Mouse (Mus musculus) liver, embryonic 15.5 days (tissue): ENCODE measurements around the gene Kif14. TPM values are rescaled to one million over a fixed set of nuclear protein-coding genes. Genes with fewer than 3 reads are reported as not detected.
"Not testable (repeated sequence)": the region's sequence is repeated elsewhere in the genome, so short reads cannot be mapped to it uniquely, and the experiment has no call there.

ENCODE experiments used
- ATAC-seq: fragments of 200-750 bp; cut with Nextera tagmentation; 2 replicates; pipeline ENCODE4 v1.8.0; 2017; ENCODE audit warnings: moderate number of reproducible peaks, mild to moderate bottlenecking, moderate library complexity; ENCODE audit not compliant: insufficient read depth
- H3K27ac ChIP-seq: fragments of 300-500 bp; sonication (generic); replicated peaks from 2 replicates; pipeline ENCODE4 v1.5.1; 2015; ENCODE audit warnings: mild to moderate bottlenecking, inconsistent platforms
- H3K27me3 ChIP-seq: fragments of 300-500 bp; sonication (generic); 2 replicates; pipeline ENCODE4 v1.6.1; 2015; ENCODE audit warnings: mild to moderate bottlenecking, inconsistent platforms
- H3K36me3 ChIP-seq: fragments of 300-500 bp; sonication (generic); replicated peaks from 2 replicates; pipeline ENCODE4 v1.6.1; 2015; ENCODE audit warnings: moderate library complexity, mild to moderate bottlenecking, inconsistent platforms
- H3K4me1 ChIP-seq: fragments of 300-500 bp; sonication (generic); replicated peaks from 2 replicates; pipeline ENCODE4 v1.6.1; 2015; ENCODE audit warnings: inconsistent platforms
- H3K4me2 ChIP-seq: fragments of 300-500 bp; sonication (generic); 2 replicates; pipeline ENCODE4 v1.6.1; 2015; ENCODE audit warnings: moderate library complexity, mild to moderate bottlenecking, inconsistent platforms
- H3K4me3 ChIP-seq: fragments of 300-500 bp; sonication (generic); replicated peaks from 2 replicates; pipeline ENCODE4 v1.5.1; 2015; ENCODE audit warnings: mild to moderate bottlenecking, inconsistent platforms
- H3K9ac ChIP-seq: fragments of 300-500 bp; sonication (generic); 2 replicates; pipeline ENCODE4 v1.6.1; 2015; ENCODE audit warnings: moderate library complexity, mild to moderate bottlenecking, inconsistent platforms
- H3K9me3 ChIP-seq: fragments of 300-500 bp; sonication (generic); replicated peaks from 2 replicates; pipeline ENCODE4 v1.6.1; 2016; ENCODE audit warnings: inconsistent platforms
- WGBS: fragments of 180-500 bp; shearing (Covaris S2); methylation state at CpG from one replicate; pipeline ENCODE4 v1.1.7; 2015; ENCODE audit warnings: mixed read lengths; ENCODE audit not compliant: insufficient replicate concordance; 5-methylcytosine and 5-hydroxymethylcytosine counted together
- polyA plus RNA-seq: library from polyadenylated mRNA; unstranded; fragments of >200 nt; fragmentation: Nextera tagmentation; extraction: Ambion mirVana; gene quantifications from 2 replicates; pipeline ENCODE4 v1.2.1, GENCODE M21; 2015

Gene Kif14
- polyA plus RNA-seq, 1 experiment from 2014 or later, result 6.4 TPM

GRCm38 (mm10) chr1:136491681-136492080, 25.5 kb downstream of the Kif14 start:
- ATAC-seq, result no peak
- WGBS, result 74% methylated on average over 5 of the region's 5 CpGs
- H3K36me3 ChIP-seq, result peaks cover 95% of the 10 kb centered on the region

DNA sequence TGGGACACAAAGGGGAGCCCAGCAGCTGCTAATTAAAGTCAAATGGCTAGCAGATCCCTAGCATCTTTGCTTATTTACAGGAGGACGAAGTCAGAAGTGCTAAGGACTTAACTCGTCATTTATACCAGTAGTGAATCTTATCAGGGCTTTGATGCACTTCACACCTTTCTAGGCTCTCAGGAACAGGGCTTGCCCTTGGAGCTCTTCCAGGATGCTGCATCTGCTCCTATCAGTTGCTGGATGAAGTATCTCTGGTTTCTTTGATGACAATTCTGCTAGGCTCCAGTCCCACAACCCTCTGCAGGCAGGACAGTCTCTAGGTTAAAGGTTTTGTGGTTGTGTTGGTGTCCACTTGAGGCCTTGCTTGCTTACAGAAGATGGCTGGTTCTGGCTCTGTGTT, 26.1 kb downstream of the Kif14 start:
- Histone ChIP-seq H3K4me2 (no peak overlapping the region), H3K9ac (no peak overlapping the region), H3K4me1 (no peaks in the 10 kb centered on the region), H3K9me3 (no peaks in the 10 kb centered on the region), H3K36me3 (peaks cover 95% of the 10 kb centered on the region), H3K27ac (no peak overlapping the region), H3K4me3 (no peak overlapping the region), H3K27me3 (no peaks in the 10 kb centered on the region)
- 81% methylated on average over 2 of the region's 2 CpGs for WGBS
- no peak for ATAC-seq

More at GRCm38 (mm10) chr1:136491681-136492080, 25.5 kb downstream of the Kif14 start:
- no peak overlapping the region for H3K4me2 ChIP-seq
- no peak overlapping the region for H3K4me3 ChIP-seq
- no peaks in the 10 kb centered on the region for H3K9me3 ChIP-seq
- no peaks in the 10 kb centered on the region for H3K4me1 ChIP-seq
- no peaks in the 10 kb centered on the region for H3K27me3 ChIP-seq
- no peak overlapping the region for H3K27ac ChIP-seq
- H3K9ac ChIP-seq, result no peak overlapping the region

DNA sequence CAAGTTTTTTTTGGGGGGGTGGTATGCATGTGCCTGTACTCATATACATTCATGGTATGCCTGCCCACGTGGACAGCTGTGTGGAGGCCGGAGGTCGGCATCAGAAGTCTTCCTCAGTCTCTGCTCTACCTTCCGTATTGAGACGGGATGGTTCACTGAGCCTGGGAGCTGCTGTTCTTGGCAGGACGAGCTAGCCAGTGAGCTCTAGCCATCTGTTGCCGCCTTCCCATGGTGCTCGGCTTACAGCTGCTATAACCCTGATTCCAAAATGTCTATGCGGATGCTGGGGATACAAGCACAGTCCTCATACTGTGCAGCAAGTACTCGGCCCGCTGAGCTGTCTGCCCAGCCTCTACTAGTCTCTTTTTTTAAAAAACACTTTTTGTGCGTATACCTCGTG, 33.2 kb downstream of the Kif14 start:
- no peak for ATAC-seq
- Histone ChIP-seq H3K4me3 (no peak overlapping the region), H3K9me3 (no peaks in the 10 kb centered on the region), H3K4me1 (no peaks in the 10 kb centered on the region), H3K4me2 (no peak overlapping the region), H3K36me3 (peaks cover 80% of the 10 kb centered on the region), H3K9ac (no peak overlapping the region), H3K27me3 (no peaks in the 10 kb centered on the region), H3K27ac (no peak overlapping the region)
- WGBS, result 89% methylated on average over 13 of the region's 13 CpGs

GRCm38 (mm10) chr1:136502936-136503335, 36.8 kb downstream of the Kif14 start:
- Histone ChIP-seq H3K4me2 (no peak overlapping the region), H3K27me3 (no peaks in the 10 kb centered on the region), H3K9me3 (no peaks in the 10 kb centered on the region), H3K36me3 (peaks cover 78% of the 10 kb centered on the region), H3K9ac (no peak overlapping the region), H3K27ac (no peak overlapping the region), H3K4me3 (no peak overlapping the region), H3K4me1 (no peaks in the 10 kb centered on the region)
- 95% methylated on average over 8 of the region's 8 CpGs for WGBS
- ATAC-seq, result no peak

- H3K4me2 ChIP-seq, H3K27ac ChIP-seq, H3K4me3 ChIP-seq, H3K9ac ChIP-seq, H3K9me3 ChIP-seq, H3K4me1 ChIP-seq, H3K27me3 ChIP-seq: not testable (repeated sequence)
- H3K36me3 ChIP-seq, result peaks cover 85% of the 10 kb centered on the region
- peak; percentile 63 for ATAC-seq
- 87% methylated on average over 10 of the region's 10 CpGs for WGBS
Measured at GRCm38 (mm10) chr1:136506255-136506654, 40.1 kb downstream of the Kif14 start.

GRCm38 (mm10) chr1:136512317-136512716, 46.2 kb downstream of the Kif14 start:
- WGBS, result 77% methylated on average over 6 of the region's 6 CpGs
- no peak for ATAC-seq
- H3K4me2 ChIP-seq, result no peak overlapping the region
- peaks cover 87% of the 10 kb centered on the region for H3K36me3 ChIP-seq
- H3K4me3 ChIP-seq, result no peak overlapping the region
- no peak overlapping the region for H3K9ac ChIP-seq
- H3K4me1 ChIP-seq, result no peaks in the 10 kb centered on the region
- H3K9me3 ChIP-seq, result no peaks in the 10 kb centered on the region
- H3K27ac ChIP-seq, result no peak overlapping the region
- no peaks in the 10 kb centered on the region for H3K27me3 ChIP-seq

DNA sequence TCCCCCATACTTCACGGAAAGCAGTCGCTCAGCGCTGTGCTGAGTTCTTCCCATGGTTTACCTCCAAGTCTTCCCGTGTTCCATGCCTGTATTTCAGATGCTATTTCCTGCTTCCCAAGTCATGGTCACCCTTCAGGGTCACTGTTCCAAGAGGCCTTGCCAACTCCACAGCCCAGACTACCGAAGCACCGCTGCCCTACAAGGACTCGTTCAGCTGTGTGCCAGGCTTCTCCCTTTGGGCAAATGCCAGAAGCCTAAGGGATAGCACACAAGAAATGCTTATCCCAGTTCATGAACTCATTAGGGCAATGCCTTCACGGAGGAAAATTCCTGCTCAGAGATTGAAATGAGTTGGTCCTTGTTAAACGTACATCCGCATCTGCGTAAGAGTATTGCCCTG, 47.0 kb downstream of the Kif14 start:
- ATAC-seq, result no peak
- Histone ChIP-seq H3K9ac (no peak overlapping the region), H3K4me1 (no peaks in the 10 kb centered on the region), H3K36me3 (peaks cover 87% of the 10 kb centered on the region), H3K27ac (no peak overlapping the region), H3K4me2 (no peak overlapping the region), H3K9me3 (no peaks in the 10 kb centered on the region), H3K4me3 (no peak overlapping the region), H3K27me3 (no peaks in the 10 kb centered on the region)
- WGBS, result 92% methylated on average over 11 of the region's 11 CpGs

GRCm38 (mm10) chr1:136518699-136519356, 52.7 kb downstream of the Kif14 start:
- H3K4me3 ChIP-seq, result no peak overlapping the region
- H3K27ac ChIP-seq, result no peak overlapping the region
- no peak for ATAC-seq
- H3K36me3 ChIP-seq, result peaks cover 94% of the 10 kb centered on the region
- no peak overlapping the region for H3K9ac ChIP-seq
- no peaks in the 10 kb centered on the region for H3K27me3 ChIP-seq
- H3K4me2 ChIP-seq, result no peak overlapping the region
- WGBS, result 85% methylated on average over 7 of the region's 7 CpGs
- H3K9me3 ChIP-seq, result no peaks in the 10 kb centered on the region
- H3K4me1 ChIP-seq, result no peaks in the 10 kb centered on the region

- H3K27ac ChIP-seq, result no peak overlapping the region
- H3K4me3 ChIP-seq, result no peak overlapping the region
- 86% methylated on average over 11 of the region's 11 CpGs for WGBS
- no peak overlapping the region for H3K9ac ChIP-seq
- no peaks in the 10 kb centered on the region for H3K27me3 ChIP-seq
- peaks cover 92% of the 10 kb centered on the region for H3K36me3 ChIP-seq
- ATAC-seq, result no peak
- no peaks in the 10 kb centered on the region for H3K4me1 ChIP-seq
- H3K4me2 ChIP-seq, result no peak overlapping the region
- H3K9me3 ChIP-seq, result no peaks in the 10 kb centered on the region
Measured at GRCm38 (mm10) chr1:136521363-136521937, 55.3 kb downstream of the Kif14 start.

DNA sequence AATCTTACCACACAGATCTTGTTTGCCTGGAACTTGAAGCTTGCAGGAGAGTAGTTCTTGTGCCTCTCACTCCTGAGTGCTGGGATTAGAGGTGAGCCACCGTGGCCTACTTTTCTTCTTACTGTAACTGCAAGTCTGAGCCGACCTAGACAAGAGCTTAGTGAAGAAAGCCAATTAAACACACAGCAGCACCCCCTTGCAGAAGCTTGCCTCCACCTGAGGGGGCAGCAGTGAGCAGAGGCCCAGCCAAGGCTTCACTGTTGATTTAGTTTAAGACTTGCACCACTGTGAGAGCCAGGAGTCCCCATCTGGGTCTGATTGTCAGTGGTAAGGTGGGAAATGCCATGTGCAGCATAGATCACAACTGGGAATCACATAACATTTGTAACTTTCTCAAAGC, 58.8 kb downstream of the Kif14 start:
- H3K27me3 ChIP-seq, result no peaks in the 10 kb centered on the region
- H3K4me1 ChIP-seq, result no peaks in the 10 kb centered on the region
- no peak overlapping the region for H3K4me3 ChIP-seq
- H3K27ac ChIP-seq, result no peak overlapping the region
- no peak for ATAC-seq
- H3K9me3 ChIP-seq, result no peaks in the 10 kb centered on the region
- H3K9ac ChIP-seq, result no peak overlapping the region
- peaks cover 91% of the 10 kb centered on the region for H3K36me3 ChIP-seq
- WGBS, result 43% methylated on average over 2 of the region's 2 CpGs
- H3K4me2 ChIP-seq, result no peak overlapping the region

DNA sequence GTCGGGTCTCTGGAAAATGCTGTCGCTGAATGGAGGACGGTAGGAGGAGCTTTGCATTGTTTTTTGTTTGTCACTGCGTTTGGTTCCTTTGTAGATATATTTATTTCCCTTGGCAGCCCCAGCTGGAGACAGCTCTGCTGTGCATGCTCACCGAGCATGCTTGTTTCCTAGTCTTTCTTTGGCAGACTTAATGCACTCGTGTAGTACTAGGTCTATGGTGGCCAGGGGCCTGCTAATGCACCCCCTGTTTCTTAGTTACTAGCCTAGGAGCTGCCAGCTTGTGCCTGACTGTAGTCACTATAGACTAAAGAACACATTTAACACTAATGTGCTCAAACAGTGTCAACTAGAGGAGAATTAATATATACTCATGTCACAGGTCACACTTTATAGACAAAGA, 59.7 kb downstream of the Kif14 start:
- 87% methylated on average over 6 of the region's 6 CpGs for WGBS
- Histone ChIP-seq H3K4me1 (no peaks in the 10 kb centered on the region), H3K9ac (no peak overlapping the region), H3K27me3 (no peaks in the 10 kb centered on the region), H3K4me3 (no peak overlapping the region), H3K4me2 (no peak overlapping the region), H3K36me3 (peaks cover 93% of the 10 kb centered on the region), H3K9me3 (no peaks in the 10 kb centered on the region), H3K27ac (no peak overlapping the region)
- ATAC-seq, result no peak

- Histone ChIP-seq H3K9ac (no peak overlapping the region), H3K4me1 (peaks cover 4% of the 10 kb centered on the region), H3K36me3 (peaks cover 88% of the 10 kb centered on the region), H3K27ac (no peak overlapping the region), H3K4me2 (no peak overlapping the region), H3K9me3 (no peaks in the 10 kb centered on the region), H3K27me3 (no peaks in the 10 kb centered on the region), H3K4me3 (no peak overlapping the region)
- ATAC-seq, result no peak
- 92% methylated on average over 16 of the region's 16 CpGs for WGBS
Measured at GRCm38 (mm10) chr1:136527163-136527562, 61.0 kb downstream of the Kif14 start.
